Mouse (Mus musculus): ENCODE data around the gene Scd2.
A peak's percentile ranks its signal among the peaks of the same experiment; 100 is the strongest.
"Not testable (repeated sequence)": the region's sequence is repeated elsewhere in the genome, so short reads cannot be mapped to it uniquely, and the experiment has no call there.

Gene Scd2

DNA sequence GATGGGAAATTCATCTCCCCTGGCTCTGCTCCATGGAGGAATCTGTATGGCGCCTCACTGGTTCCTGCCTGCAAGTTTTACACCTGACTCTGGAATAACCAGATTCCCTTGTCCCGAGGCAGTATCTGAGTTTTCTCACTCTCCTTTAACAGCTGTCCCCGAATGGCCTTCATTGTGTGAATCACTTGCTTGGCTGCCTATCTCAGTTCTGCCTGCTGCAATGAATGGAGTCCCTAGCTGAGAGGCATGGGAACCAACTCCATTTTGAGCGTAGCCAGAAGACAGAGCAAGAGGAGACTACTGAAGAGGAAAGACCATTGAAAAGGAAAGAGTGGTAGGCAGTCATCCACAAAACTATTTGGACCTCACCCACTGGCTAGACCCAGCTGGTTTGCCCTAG, 19.8 kb upstream of the Scd2 start:
- DNase-seq (ENCODE audit: low read depth), result no peak

DNA sequence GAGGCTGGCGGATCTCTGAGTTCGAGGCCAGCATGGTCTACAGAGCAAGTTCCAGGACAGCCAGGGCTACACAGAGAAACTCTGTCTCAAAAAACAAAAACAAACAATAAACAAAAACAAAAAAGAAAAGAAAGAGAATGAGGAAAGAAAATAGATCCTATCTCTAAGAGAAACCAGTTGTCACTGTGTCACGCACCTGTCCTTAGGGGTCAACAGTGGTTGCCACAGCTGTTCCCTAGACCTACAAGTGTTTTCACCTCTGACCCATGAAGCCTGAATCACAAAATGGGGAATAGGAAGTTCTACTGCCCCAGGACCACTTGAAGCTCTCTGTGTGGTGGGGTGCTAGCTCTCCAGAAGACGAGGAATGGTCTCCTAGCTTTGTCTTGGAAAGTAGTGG, 19.0 kb upstream of the Scd2 start:
- DNase-seq (ENCODE audit: low read depth), result no peak

DNA sequence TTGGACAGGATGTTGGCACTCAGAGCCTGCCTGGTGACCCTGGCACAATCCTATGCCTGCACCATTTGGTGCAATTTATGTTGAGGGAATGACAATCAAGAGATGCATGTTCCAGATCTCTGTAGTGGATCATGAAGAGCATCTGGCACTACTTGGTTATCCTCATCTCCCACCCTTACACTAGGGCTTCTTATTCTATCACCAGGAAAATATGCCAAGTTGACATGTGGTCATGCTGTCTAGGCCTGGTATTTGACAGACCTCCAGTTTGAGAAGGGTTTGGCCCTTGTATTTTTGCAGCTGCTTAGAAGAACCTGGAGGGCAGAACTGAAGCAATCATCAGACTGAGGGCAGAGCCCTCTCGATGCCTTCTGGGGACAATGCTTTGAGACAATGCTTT, 18.1 kb upstream of the Scd2 start:
- DNase-seq (ENCODE audit: low read depth), result no peak

DNA sequence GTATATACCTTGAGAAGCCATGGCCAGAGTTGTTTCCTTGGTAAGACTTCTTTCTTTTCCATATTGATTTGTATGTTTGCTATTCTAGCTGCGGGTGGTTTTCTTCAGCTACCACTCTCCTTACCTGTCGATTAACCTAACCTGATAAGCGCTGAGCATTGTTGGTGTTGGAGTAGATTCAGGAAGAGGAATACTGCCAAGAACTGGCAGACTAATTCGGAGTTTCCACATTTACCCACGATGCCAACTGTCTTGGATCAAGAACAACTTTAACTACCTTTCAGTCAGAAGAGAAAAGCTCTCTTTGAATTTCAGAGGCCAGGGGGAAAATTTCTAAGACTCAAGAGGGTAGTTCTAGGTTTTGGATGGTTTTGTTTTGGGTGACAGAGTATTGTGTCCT, 16.6 kb upstream of the Scd2 start:
- no peak for DNase-seq (ENCODE audit: low read depth)

DNA sequence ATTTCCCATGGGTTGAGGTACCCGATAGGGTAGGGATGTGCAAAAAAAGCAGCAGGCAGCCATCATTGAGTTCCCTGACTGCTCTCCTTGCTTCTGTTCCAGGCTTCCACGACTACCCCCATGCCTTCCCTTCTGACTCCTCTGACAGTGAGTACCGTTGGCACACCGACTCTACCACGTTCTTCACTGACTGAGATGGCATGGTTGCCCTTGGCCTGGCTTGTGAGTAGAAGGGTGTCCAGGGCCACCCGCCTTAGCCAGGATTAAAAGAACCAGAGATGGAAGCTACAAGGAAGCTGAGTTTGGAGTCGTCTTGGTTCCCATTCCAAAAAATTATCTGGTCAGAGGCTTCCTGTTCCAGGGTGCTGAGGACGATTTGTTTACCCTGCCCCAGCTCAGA, 15.5 kb upstream of the Scd2 start:
- DNase-seq (ENCODE audit: low read depth), result no peak

DNA sequence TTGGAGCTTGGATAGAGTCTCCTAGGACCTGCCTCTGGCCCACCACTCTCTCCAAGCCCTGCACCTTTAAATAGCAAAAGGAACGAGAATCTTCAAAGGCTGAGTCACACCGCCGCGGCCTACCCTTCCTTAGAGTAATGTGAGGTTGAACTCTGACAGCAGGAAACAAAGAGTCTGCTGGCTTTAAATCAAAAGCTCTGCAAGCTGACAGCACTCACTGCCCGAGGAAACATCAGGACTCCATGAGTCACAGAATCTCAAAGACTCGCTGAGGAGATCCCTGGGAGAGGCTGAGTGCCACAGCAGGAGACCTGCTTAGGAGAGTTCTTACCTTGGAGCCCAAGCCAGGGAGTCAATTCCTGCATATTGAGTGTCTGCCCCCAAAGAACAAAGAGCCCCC, 12.7 kb upstream of the Scd2 start:
- DNase-seq (ENCODE audit: low read depth), result no peak

DNA sequence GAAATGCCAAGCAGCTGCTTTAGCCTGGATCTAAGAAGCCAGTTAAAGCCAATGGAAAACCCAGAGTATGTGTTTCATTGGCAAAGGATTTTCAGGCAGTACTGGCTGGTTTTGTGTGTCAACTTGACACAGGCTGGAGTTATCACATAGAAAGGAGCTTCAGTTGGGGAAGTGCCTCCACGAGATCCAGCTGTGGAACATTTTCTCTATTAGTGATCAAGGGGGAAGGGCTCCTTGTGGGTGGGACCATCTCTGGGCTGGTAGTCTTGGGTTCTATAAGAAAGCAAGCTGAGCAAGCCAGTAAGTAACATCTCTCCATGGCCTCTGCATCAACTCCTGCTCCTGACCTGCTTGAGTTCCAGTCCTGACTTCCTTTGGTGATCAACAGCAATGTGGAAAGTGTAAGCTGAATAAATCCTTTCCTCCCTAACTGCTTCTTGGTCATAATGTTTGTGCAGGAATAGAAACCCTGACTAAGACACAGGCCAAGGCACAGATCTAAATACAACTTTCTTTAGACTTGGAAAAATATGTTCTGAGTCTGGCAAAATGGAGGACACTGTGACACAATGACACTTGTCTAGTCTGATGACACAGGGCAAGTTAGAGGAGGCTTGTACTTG, 11.5 kb upstream of the Scd2 start:
- DNase-seq (ENCODE audit: low read depth), result not testable (repeated sequence)

DNA sequence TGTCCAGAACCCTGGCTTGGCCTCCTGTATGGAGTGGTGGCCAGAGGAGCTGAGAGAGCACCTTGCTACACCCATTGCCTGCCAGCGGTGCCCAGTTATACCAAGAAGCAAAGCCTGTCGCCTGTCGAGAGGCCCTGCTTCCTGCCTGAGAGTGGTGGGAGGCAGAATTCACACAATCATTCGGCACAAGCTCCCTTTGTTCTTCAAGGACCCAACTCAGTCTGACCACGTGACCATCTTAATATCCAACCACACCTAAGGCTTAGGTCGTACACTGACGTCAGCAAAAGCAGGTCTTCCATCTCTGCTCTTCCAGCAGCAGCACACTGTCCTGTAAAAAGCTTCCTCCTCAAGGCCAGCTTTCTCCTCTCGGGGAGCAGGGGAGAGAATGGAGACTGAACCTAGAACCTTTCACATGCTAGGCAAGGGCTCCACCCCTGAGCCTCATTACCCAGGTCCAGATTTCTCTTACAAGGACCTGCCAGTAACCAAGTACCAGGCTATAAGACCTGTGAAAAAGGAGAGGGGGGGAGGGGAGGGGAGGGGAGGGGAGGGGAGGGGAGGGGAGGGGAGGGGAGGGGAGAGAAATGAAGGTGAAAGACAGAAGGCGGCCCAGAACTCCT, 10.8 kb upstream of the Scd2 start:
- no peak for DNase-seq (ENCODE audit: low read depth)

DNA sequence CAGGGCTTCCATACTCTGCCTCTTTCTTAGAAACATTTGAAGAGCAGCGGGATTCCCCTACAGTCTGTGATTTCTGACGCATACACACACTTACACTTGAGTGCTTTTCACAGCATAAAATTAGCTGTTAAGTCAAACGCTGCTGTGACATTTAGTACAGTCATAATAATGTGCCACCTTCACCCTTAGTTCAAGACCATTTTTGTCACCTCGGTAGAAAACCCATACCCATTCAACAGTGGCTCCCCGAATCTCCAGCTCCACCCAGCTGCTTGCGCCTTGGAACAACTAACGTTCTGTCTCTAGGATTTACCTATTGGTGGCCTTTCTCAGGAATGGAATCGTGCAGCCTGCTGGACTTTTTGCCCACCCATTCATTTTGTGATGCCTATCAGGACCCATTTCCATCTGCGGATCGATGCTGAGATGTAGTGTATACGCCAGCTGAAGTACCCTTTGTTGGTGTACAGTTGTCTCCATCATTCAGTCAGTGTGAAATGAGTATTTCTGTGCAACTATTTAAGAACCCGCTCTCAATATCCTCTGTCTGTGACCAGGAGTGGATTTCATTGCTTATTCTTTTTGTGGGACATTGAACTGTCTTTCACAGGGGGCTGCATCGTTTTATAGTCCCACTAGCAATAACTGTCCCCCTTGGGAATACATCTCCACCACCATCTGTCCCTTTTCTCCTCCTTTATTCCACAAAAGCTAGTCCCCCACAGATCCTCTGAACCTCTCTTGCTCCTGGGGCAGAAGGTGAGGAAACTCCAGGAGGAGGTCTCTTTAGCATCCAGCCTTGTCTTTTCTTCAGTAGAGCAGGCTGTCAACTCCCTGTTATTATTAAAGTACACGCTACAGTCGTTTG, 10.1 kb upstream of the Scd2 start:
- DNase-seq (ENCODE audit: low read depth), result no peak

DNA sequence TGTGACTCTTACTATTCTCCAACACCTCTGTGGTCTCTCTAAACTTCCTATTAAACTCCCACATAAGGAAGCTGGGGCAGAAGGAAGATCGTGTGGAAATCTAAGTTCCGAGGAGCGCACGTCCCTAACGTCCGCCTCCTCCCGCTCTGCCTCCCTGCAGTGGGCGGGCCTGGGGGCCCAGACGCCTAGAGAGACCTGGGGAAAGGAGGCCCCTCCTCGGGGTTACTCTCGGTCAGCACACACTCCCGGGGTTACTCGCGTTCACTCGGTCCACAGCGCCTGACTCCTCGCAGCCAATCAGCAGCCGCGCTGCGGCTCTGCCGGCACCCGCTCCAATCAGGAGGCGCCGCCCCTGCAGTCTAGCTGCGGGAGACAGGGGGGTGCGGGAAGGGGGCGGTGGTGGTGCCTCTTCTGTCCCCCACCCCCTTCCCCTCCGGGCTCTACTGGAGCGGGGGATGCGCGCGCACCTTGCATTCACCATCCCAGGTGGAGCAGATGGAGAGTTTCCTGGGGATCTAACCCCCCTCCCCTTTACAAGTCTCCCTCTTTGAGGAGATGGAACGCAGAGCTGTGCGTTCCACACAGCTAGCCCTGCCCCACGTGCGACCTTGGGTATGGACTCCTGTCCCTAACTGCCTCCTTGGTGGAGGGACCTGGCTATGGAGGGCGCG, 9.3 kb upstream of the Scd2 start:
- DNase-seq (ENCODE audit: low read depth), result peak; percentile 93

DNA sequence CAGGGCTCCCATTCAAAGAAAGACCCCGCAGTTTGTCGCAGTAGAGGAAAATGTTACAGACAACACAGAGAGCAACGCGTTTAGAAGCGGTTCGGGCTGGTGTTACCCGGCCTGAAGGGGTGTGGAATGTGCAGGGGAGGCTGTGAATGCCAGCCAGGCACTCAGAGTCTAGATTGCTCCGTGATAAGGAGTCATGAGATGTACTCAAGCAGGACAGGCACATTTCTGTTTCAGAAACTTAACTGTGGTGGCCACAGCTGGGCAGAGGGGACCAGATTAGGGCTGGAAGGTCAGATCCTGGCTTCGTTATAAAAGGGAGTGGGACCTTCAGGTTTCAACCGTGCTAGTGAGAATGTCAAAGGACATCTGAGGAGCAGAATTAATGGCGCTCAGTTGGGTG, 8.8 kb upstream of the Scd2 start:
- no peak for DNase-seq (ENCODE audit: low read depth)

DNA sequence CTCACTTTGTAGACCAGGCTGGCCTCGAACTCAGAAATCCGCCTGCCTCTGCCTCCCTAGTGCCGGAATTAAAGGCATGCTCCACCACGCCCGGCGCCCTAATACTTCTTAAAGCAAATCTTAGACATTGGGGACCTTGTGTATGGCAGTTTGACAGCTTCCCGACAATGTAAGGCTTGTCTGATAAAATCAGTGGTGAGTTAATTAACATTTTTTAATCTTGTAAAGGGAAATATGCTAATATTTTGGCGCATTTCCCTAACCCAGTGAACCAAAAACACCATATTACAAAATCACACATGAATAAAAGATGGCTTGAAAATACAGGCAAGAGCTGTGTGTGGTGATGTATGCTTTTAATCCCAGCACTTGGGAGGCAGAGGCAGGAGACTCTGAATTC, 7.9 kb upstream of the Scd2 start:
- no peak for DNase-seq (ENCODE audit: low read depth)

DNA sequence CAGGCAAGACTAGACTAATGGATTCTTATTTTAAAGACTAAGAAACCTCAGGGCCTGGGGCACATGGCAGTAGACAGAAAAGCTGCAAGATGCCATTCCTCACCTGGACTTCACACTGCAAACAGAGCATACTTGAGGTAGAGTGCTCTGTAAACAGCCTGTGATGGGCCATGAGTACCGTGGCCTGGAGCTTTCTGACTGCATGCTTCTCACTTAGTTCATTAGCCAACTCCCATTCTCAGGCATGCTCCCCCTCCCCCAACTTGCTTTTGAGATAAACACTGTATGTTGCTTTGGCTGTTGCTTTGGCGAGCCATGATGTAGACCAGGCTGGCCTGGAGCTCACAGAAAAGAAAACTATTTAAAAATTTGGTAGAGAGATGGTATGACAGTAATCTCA, 7.4 kb upstream of the Scd2 start:
- no peak for DNase-seq (ENCODE audit: low read depth)

DNA sequence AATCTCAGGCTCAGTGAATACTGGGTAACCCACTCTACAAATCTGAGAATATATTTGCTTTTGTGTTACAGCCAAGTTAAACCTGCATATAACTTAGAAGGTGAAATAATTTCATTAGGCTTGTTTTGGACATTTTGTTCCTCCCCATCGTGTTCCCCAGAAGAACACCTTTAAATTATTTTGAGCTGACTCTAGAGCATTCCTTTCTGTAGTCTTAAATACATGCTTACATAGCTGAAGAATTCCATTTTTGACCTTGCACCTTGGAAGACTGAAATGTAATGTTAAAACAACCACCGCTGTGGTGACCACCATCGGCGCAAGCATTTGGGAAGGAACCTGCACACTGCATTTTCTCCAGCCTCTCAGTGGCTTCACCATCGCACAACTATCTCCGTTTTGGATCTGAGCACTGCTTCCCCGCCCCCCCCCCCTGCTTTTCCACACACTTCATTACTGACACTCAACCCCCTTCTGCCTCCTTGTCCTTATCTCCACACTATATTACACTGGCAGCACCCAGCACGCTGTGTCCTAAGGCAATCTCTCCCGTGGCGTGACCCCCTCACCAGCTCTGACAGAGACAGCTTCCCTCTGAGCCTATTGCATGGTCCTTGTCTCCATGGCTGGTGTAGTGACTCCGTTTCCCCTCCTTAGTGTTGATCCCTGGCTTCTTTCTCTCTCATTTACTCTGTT, 5.9 kb upstream of the Scd2 start:
- no peak for DNase-seq (ENCODE audit: low read depth)

DNA sequence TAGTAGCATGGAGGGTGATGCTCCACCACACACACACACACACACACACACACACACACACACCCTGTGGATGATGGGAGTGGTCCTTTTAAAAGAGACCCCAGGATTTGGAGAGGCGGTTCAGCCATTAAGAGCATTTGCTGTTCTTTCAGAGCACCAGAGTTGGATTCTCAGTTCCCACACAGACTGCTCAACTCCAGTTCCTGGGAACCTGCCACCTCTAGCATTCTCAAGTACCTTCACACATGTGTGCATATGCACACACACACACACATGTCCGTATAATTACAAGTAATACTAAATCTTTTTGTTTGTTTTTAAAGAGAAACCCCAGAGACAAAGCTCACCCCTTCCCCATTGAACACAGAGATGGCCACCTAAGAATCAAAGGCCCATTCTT, 1.4 kb upstream of the Scd2 start:
- no peak for DNase-seq (ENCODE audit: low read depth)

DNA sequence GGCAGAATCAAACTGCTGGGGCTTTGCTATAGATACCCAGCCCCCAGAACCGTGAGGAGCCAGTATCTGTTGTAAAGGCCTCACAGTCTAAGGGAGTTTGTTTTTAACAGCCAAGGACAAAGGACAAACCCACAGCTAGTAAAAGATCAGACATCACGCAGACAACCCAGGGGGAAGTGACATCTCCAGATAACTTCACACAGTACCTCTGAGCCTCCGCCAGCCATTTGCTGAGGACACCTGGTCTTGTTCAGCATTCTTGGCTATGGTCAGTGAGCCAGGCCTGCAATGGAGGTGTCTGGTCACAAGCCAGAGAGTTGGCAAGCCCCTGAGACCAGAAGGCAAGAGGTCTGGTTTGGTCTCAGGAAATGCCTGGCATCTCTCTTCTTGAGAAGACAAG, 991 bp upstream of the Scd2 start:
- no peak for DNase-seq (ENCODE audit: low read depth)

DNA sequence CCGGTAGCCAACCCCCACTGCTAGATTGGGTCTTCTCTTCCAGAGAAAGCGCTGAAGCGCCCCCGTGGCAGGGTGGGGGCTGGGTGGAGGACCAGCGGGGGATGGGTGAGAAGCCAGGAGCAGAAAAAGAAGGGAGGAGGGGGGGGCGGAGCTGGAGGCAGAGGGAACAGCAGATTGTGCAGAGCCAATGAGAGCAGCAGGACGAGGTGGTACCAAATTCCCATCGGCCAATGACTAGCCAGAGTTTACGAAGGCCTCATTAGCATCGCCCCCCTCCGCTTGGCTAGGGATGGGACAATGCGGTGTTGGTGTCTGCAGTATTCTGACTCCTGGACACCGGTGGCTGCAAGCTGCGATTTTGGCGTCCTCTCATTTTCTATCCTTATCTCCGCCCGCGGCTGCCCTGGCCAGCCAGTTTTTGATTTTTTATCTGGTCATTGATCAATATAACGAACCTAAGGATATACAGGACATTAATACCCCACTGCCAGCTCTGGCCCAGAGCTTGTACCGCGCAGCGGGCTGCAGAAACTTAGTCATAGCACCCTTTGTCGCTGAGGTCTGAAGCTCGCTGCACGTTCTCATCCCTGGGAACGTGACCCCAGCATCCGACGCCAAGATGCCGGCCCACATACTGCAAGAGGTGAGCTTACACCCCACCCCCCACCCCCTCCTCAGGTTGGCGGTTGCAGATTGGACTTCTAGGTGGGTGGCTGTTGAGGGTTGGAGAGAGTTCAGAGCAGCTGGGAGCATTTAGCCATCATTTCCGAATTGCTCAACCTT, 486 bp downstream of the Scd2 start:
- peak; percentile 94 for DNase-seq (ENCODE audit: low read depth)

DNA sequence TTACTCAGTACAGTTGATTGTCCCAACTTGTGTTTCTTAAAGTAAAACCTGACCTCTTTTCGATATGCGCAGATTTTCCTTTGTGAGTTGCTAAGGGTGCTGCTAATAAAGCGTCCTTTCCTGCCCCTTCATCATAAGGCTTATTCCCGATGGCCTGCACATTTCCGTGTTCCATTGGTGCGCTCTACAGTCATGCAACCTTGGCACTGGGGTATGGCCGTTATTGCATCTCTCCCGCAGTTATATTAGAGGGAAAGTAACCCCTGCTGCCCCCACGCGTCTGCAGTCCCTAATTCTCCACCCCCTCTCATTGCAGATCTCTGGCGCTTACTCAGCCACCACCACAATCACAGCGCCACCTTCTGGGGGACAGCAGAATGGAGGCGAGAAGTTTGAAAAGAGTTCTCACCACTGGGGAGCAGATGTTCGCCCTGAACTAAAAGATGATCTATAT, 1.1 kb downstream of the Scd2 start:
- peak; percentile 93 for DNase-seq (ENCODE audit: low read depth)

DNA sequence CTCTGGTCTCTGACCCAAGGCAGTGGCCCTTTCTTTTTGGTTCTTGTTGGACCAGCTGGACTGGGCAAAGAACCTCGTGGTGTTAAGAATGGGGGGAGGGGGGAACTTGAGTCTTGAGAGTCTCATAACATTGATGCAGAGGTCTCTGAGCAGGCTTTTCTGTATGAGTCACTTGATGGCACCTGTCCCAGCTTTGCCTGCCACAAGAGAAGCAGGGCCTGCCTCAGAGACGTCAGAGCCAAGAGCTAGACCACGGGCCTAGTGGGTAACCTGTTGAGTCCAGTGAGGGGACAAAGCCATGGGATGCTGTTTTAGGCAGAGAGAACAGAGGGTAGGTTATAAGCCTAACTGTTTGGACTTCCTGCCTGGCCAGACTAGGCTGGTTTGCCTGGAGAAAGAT, 1.8 kb downstream of the Scd2 start:
- DNase-seq (ENCODE audit: low read depth), result no peak

DNA sequence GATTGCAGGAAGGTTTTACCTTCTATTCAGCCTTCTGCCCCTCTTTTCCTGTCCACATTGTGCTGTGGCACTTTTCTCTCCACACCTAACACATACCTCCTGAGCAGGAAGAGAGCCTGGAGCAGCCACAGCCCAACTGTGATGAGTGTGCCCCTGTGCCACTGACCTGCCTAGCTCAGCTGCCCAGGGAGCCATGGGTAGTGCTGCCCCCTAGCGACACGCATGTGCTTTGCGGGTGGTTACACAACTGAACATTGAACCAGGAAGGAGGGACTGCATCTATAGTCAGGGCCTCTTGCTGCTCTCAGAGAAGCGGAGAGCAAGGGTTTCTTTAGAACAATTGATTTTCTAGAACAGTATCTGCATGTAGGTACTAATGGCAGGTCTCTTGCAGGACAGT, 2.3 kb downstream of the Scd2 start:
- no peak for DNase-seq (ENCODE audit: low read depth)

DNA sequence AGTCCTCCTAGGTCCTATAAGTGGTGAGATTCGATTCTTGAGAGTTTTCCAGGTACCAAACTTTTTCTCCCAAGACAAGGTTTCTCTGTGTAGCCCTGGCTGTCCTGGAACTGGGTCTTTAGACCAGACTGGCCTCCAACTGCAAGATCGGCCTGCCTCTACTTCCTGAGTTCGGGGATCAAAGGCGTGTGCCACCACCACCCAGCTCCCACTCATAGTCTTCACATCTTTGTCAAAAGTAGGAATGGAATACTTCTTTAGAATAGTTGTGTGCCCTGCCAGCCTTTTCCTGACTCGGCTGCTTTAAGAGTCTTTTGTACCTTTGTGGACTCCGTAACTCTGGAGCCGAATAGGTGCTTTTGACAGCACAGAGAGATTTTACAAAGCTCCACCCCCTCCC, 2.7 kb downstream of the Scd2 start:
- no peak for DNase-seq (ENCODE audit: low read depth)

Data from c-Kit-positive CD71-positive TER-119-negative erythroid progenitor cells, embryonic 14.5 days (primary cell).